In genomic region chr7:98558128-98558921, GRCm38 (mm10) we compare ENCODE assay signal across 11 mouse cellular contexts.
A peak's percentile ranks its signal among the peaks of the same experiment; 100 is the strongest.
DNase-seq lines count a peak whose midpoint lies in the region; ATAC-seq and TF ChIP-seq lines count a peak whose summit lies in the region.
"Had no signal": no experiment of that assay in that cellular context is flagged by ENCODE, and none has a peak within 500 bp of the region (broad histone marks: within the 10 kb centered on the region; RNA-seq: fewer than 3 reads in every experiment).

No protein-coding gene starts in this region.

- H3K36me3 ChIP-seq in lung, embryonic 14.5 days (ENCODE audit: insufficient read depth): no peaks in the 10 kb centered on the region
- H3K36me3 ChIP-seq in embryonic facial prominence, embryonic 15.5 days: no peaks in the 10 kb centered on the region
- H3K36me3 ChIP-seq: liver, embryonic 15.5 days; midbrain, embryonic 15.5 days had no signal

- no peak for DNase-seq in lung, embryonic 14.5 days
- DNase-seq in lung, adult 2 months: no peak
- peak; percentile 73 for DNase-seq in heart, postnatal 4 days
- DNase-seq in thymus, postnatal 14 days: peak; percentile 59
- DNase-seq in ovary, postnatal 10 days (ENCODE audit: low spot score): no peak
- DNase-seq in cerebellum, postnatal 14 days: no peak
- DNase-seq: layer of hippocampus, postnatal 36 days had no signal

- 64% methylated on average over 9 of the region's 9 CpGs for WGBS in lung, embryonic 14.5 days
- 74% methylated on average over 9 of the region's 9 CpGs for WGBS in lung, adult 2 months
- WGBS in embryonic facial prominence, embryonic 15.5 days: 52% methylated on average over 9 of the region's 9 CpGs

- no peak overlapping the region for H3K4me2 ChIP-seq in lung, embryonic 14.5 days
- no peak overlapping the region for H3K4me2 ChIP-seq in embryonic facial prominence, embryonic 15.5 days (replicated peaks)
- H3K4me2 ChIP-seq: liver, embryonic 15.5 days; midbrain, embryonic 15.5 days had no signal

- no peaks in the 10 kb centered on the region for H3K27me3 ChIP-seq in lung, embryonic 14.5 days (ENCODE audit: insufficient read depth, low read length)
- no peaks in the 10 kb centered on the region for H3K27me3 ChIP-seq in embryonic facial prominence, embryonic 15.5 days
- H3K27me3 ChIP-seq: liver, embryonic 15.5 days; midbrain, embryonic 15.5 days had no signal

- 0 out of 2 replicates have a peak overlapping the region, but pooled peaks have one; percentile 31 for H3K9ac ChIP-seq in lung, embryonic 14.5 days
- no peak overlapping the region for H3K9ac ChIP-seq in embryonic facial prominence, embryonic 15.5 days
- H3K9ac ChIP-seq: liver, embryonic 15.5 days; midbrain, embryonic 15.5 days had no signal

- no peak overlapping the region for H3K4me3 ChIP-seq in lung, embryonic 14.5 days (ENCODE audit: low read depth, low read length)
- H3K4me3 ChIP-seq in lung, adult 2 months (replicated peaks; ENCODE audit: extremely low read depth, low read depth, low read length): no peak overlapping the region
- no peak overlapping the region for H3K4me3 ChIP-seq in embryonic facial prominence, embryonic 15.5 days (replicated peaks)
- H3K4me3 ChIP-seq: liver, embryonic 15.5 days; midbrain, embryonic 15.5 days had no signal

- no peak overlapping the region for H3K27ac ChIP-seq in lung, embryonic 14.5 days (ENCODE audit: low read depth)
- H3K27ac ChIP-seq in embryonic facial prominence, embryonic 15.5 days (replicated peaks): no peak overlapping the region
- H3K27ac ChIP-seq: liver, embryonic 15.5 days; midbrain, embryonic 15.5 days had no signal

- TF ChIP-seq POLR2A in lung, adult 2 months (IDR thresholded peaks at IDR 0.05; ENCODE audit: borderline replicate concordance, extremely low read depth, low read depth, low read length): no peak

- no peak for TF ChIP-seq CTCF in lung, embryonic 14.5 days (IDR thresholded peaks at IDR 0.05; ENCODE audit: low read depth)
- TF ChIP-seq CTCF in lung, adult 2 months (IDR thresholded peaks at IDR 0.05; ENCODE audit: insufficient read depth, low read length): no peak

- no peaks in the 10 kb centered on the region for H3K9me3 ChIP-seq in lung, embryonic 14.5 days (ENCODE audit: low read depth, low read length)
- H3K9me3 ChIP-seq in embryonic facial prominence, embryonic 15.5 days (replicated peaks): no peaks in the 10 kb centered on the region
- H3K9me3 ChIP-seq: liver, embryonic 15.5 days; midbrain, embryonic 15.5 days had no signal

- H3K4me1 ChIP-seq in lung, embryonic 14.5 days (ENCODE audit: insufficient read depth): no peaks in the 10 kb centered on the region; the same call in 1 of the 2 replicates
- H3K4me1 ChIP-seq in lung, adult 2 months (ENCODE audit: control insufficient read depth, insufficient read depth, low read length): 0 out of 2 replicates have a peak, but pooled peaks cover 2% of the 10 kb centered on the region
- H3K4me1 ChIP-seq in embryonic facial prominence, embryonic 15.5 days: peaks cover 7% of the 10 kb centered on the region; the same call in 1 of the 2 replicates
- H3K4me1 ChIP-seq: liver, embryonic 15.5 days; midbrain, embryonic 15.5 days had no signal

- peak; percentile 29; the same call in 1 of the 2 replicates for ATAC-seq in lung, embryonic 14.5 days (ENCODE audit: insufficient read depth)
- peak; percentile 37; the same call in 1 of the 2 replicates for ATAC-seq in embryonic facial prominence, embryonic 15.5 days (ENCODE audit: insufficient number of reproducible peaks, low FRiP score, low TSS enrichment, low read depth)
- ATAC-seq: forebrain, embryonic 16.5 days; midbrain, embryonic 15.5 days had no signal

Comparison
In these comparisons a context has a peak if more than half of its experiments do, and no peak if none do; other contexts are left out.
1. DNase-seq: peak in heart, postnatal 4 days (single experiment) and thymus, postnatal 14 days (single experiment); none in lung, embryonic 14.5 days (single experiment), lung, adult 2 months (single experiment), ovary, postnatal 10 days (single experiment) and cerebellum, postnatal 14 days (0 of 2).